16 mouse cellular contexts compared by ENCODE assay signal in the genomic region with DNA sequence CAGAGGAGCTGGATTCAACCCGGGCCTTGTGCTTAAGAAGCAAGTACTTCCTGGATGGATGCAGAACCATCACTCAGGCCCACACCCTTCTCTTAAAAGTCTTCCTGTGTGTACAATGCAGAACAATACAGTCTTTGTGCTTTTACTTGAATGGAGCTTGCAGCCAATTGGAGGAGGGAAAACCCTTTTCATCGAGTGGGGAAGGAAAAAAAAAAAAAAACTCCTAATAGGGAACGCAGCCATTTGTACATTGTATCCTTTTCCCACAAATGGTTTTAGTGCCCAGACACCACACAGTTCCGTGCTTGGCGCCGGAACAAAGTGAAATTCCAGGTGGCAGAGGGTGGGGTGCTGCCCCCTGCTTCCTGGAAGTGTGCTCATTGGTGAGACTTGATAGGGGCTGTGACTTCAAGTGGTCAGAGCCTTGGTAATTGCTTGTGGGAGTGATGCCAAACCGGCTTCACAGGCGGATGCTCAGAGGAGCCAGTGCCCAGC.
A peak's percentile ranks its signal among the peaks of the same experiment; 100 is the strongest.
DNase-seq lines count a peak whose midpoint lies in the region; ATAC-seq and TF ChIP-seq lines count a peak whose summit lies in the region.
"Had no signal": no experiment of that assay in that cellular context is flagged by ENCODE, and none has a peak within 500 bp of the region (broad histone marks: within the 10 kb centered on the region; RNA-seq: fewer than 3 reads in every experiment).

No protein-coding gene starts in this region.

- H3K4me2 ChIP-seq in stomach, postnatal 0 days (replicated peaks; ENCODE audit: low read depth): no peak overlapping the region
- H3K4me2 ChIP-seq: limb, embryonic 15.5 days had no signal

- WGBS in stomach, postnatal 0 days: 49% methylated on average over 8 of the region's 8 CpGs

- no peaks in the 10 kb centered on the region for H3K4me1 ChIP-seq in stomach, postnatal 0 days (replicated peaks; ENCODE audit: control insufficient read depth, insufficient read depth)

- TF ChIP-seq EP300 in stomach, postnatal 0 days (optimal IDR thresholded peaks at IDR 0.05): no peak

- no peak for TF ChIP-seq CTCF in stomach, postnatal 0 days (IDR thresholded peaks at IDR 0.05; ENCODE audit: low read depth)

- H3K9me3 ChIP-seq in stomach, postnatal 0 days (ENCODE audit: control insufficient read depth, low read length): no peaks in the 10 kb centered on the region
- H3K9me3 ChIP-seq: limb, embryonic 15.5 days had no signal

- no peak overlapping the region for H3K4me3 ChIP-seq in stomach, postnatal 0 days (ENCODE audit: low read depth, low read length)
- H3K4me3 ChIP-seq: limb, embryonic 15.5 days had no signal

- no peak overlapping the region for H3K9ac ChIP-seq in stomach, postnatal 0 days (ENCODE audit: low read length)
- H3K9ac ChIP-seq: limb, embryonic 15.5 days had no signal

- no peaks in the 10 kb centered on the region for H3K36me3 ChIP-seq in stomach, postnatal 0 days (ENCODE audit: control insufficient read depth, insufficient read depth, low read length)
- H3K36me3 ChIP-seq: G1E; limb, embryonic 15.5 days had no signal

- no peaks in the 10 kb centered on the region for H3K27me3 ChIP-seq in stomach, postnatal 0 days (ENCODE audit: control insufficient read depth, insufficient read depth, low read length)
- H3K27me3 ChIP-seq: limb, embryonic 15.5 days had no signal

- ATAC-seq in stomach, postnatal 0 days (ENCODE audit: low FRiP score, low TSS enrichment): peak; percentile 67
- ATAC-seq in megakaryocyte progenitor cell, adult 5-6 weeks (replicated peaks; ENCODE audit: poor library complexity): no peak

- peak; percentile 7 for DNase-seq in kidney, postnatal 10 days
- no peak for DNase-seq in kidney, adult 9 months
- peak; percentile 5 for DNase-seq in ovary, postnatal 36 days (ENCODE audit: low spot score)
- no peak for DNase-seq in ovary, postnatal 10 days (ENCODE audit: low spot score)
- DNase-seq in embryo, embryonic 11 days: peak; percentile 17
- peak; percentile 30 for DNase-seq in stomach, postnatal 0 days (ENCODE audit: low spot score)
- no peak for DNase-seq in heart, postnatal 4 days
- DNase-seq: adrenal gland, postnatal 25 days; cerebellum, adult 9-10 months; gastrocnemius, postnatal 36 days; heart, postnatal 36 days; kidney, postnatal 25 days; thymus, postnatal 25 days had no signal

- no peak overlapping the region for H3K27ac ChIP-seq in stomach, postnatal 0 days (replicated peaks)
- H3K27ac ChIP-seq: limb, embryonic 15.5 days had no signal

Comparison
In these comparisons a context has a peak if more than half of its experiments do, and no peak if none do; other contexts are left out.
1. DNase-seq: peak in kidney, postnatal 10 days (single experiment), ovary, postnatal 36 days (single experiment), embryo, embryonic 11 days (single experiment) and stomach, postnatal 0 days (single experiment); none in kidney, adult 9 months (single experiment), ovary, postnatal 10 days (single experiment) and heart, postnatal 4 days (single experiment).